Mouse (Mus musculus) cortical plate, adult 2 months (tissue): ENCODE data around the gene Zfp648.

Experiments used
- CTCF ChIP-seq: fragments of 200-500 bp; IDR thresholded peaks from 2 replicates; pipeline ENCODE4 v1.5.1; 2011; ENCODE audit warnings: mild to moderate bottlenecking, control low read depth, low read length; ENCODE audit not compliant: insufficient read depth; ENCODE audit errors: extremely low read depth
- POLR2A ChIP-seq: fragments of 200-500 bp; IDR thresholded peaks from 2 replicates; pipeline ENCODE4 v1.6.1; 2011; ENCODE audit warnings: mild to moderate bottlenecking, low read length, control low read depth; ENCODE audit not compliant: insufficient read depth; ENCODE audit errors: extremely low read depth

GRCm38 (mm10) chr1:154156177-154157062 lies 44.6 kb upstream of the Zfp648 start:
- TF ChIP-seq POLR2A (no peak), CTCF (no peak)
